Mouse (Mus musculus) c-Kit-positive CD71-positive TER-119-negative erythroid progenitor cells, embryonic 14.5 days (primary cell): ENCODE measurements around the gene Rassf10.

Experiments
- DNase-seq: peaks from one replicate; pipeline ENCODE4 v3.0.0-alpha.2; 2013; ENCODE audit warnings: low read depth

Gene Rassf10

GRCm38 (mm10) chr7:112957630-112958029 is 3.9 kb downstream of the Rassf10 start:
- DNase-seq, result no peak

GRCm38 (mm10) chr7:112966382-112966781 is 12.6 kb downstream of the Rassf10 start:
- DNase-seq, result no peak

DNA sequence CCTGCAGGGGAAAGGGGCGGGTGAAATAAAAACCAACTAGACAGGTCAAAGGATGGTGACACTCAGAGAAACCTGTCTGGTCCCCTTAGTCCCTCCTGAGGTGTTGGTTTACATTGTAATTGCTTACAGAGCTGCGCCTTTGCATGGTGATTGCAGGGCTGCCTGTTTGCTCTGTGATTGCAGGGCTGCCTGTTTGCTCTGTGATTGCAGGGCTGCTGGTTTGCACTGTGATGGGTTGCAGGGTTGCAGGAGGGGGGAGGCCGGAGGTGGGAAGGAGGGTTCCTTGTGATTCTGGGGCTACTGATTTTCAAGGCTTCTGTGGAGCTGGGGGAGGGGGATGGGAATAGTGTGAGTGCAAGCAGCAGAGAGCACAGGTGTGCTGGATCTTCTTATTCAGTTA is 13.0 kb downstream of the Rassf10 start:
- DNase-seq, result no peak

DNA sequence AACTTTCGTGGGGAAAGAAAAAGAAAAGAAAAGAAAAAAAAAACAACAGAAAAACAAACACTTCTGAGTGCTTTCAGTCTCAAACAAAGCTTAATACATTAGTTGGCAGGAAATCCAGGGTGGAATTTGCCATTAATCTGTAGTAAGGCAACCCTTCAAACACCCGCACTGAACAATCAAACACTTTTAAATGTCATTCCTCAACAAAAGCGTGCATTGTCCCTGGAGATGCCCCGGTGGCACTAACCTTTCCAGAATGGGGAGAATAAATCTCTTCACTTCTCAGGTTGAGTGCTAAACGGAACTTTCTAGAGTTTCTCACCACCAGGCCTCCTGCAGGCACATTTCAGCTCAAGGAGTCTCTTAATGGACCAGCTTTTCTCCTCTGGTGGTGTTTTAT is 29.6 kb downstream of the Rassf10 start:
- DNase-seq, result no peak

DNA sequence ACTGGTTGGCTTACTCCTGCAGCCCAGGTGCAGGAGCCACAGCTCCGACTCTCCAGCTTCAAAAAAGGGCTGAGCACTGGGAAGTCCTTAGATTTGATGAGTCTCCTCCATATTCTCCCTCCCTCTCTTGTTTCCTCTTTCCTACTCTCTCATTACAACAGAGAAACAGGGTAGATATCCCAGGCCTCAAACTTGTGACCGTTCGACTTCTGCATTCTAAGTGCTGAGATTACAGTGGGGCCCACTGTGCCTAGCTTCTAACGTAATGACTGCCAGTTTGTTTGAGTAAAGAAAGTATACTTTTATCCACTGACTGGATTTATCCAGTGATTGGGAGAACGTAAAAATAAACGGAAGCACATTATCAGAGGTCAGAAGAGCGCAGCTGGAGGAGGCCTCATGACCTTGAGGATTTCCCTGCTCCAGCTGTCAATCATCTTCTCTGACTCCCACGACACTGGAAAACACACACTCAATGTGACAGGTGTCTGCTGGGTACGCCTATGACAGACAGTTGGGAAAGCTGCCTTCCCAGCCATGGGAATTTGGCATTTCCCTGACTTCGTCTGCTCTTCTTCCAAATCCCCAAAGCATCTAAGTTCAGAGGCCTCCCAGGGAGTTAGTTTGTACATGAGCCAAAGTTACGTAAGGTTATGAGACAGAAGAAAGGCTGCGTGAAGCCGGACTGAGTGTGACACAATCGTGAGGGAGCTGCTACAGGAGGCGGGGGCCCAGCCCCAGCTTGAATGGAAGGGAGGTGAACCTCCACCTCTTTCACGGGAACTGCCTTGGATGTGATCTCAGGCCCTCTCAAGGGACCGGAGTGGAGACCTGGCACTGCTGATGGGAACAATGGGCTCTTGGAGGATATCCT is 31.2 kb downstream of the Rassf10 start:
- DNase-seq, result no peak

GRCm38 (mm10) chr7:112985578-112985949 is 31.8 kb downstream of the Rassf10 start:
- DNase-seq, result no peak

- no peak for DNase-seq
Measured at GRCm38 (mm10) chr7:112992928-112993327, 39.2 kb downstream of the Rassf10 start.

GRCm38 (mm10) chr7:113003565-113004255 is 49.9 kb downstream of the Rassf10 start:
- DNase-seq, result no peak

GRCm38 (mm10) chr7:113005726-113006125 is 52.0 kb downstream of the Rassf10 start:
- DNase-seq, result no peak
